Mouse (Mus musculus): ENCODE measurements around the gene Mrrf.
A peak's percentile ranks its signal among the peaks of the same experiment; 100 is the strongest.

Gene Mrrf

DNA sequence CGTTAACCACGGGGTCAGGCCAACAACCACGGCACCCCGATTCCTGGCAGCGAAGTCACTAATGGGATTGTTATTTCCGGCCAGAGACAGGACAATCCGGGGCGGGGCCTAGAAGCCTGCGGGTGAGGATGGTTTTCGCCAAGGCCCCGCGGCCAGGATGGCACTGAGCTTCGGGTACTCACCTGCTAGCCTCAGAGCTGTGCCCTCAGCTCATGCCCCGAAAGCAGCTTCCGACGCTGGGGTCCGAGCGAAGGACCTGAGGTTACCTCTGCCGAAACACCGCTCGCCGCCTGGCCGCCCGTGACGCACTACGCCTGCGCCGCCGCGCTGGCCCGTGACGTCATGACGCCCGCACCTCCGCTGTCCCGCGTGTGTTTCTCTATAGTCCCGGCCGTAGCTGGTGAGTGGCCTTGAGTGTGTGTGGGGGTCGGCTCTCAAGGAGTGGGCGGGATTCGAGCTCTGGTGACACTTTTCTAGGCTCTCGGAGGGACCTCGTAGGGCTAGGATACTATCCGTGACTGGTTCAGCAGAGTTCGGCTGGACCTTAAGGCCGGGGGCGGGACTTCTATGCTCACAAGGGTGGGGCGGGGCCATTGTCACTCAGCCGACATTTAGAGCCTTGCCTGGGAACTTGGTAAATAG, at the start of gene Mrrf, which contains the start of gene Rbm18:
Gene Mrrf, plus strand, starts transcription at position 90 of the 642 bp plus-strand sequence.
Gene Rbm18, minus strand, starts transcription at position 474 of the 642 bp plus-strand sequence.
- DNase-seq, result peak; percentile 81 to 93

DNA sequence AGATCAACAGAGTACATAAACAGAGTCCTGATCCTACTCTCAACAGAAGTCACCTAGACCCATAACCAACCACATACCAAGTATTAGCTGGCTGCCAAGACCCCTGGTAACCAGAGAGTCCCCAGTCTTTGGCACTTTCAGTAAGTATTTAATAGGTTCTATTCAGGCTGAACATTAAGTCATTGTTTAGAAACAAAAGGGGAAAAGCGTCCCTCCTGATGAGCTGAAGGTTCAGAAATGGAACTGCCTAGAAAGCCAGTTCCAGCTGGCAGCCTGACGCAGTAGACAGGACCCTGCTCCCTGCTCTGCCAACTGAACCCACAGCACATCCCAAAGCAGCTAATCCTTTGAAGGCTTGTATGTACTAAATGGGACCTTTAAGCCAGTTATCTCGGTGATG, 47.0 kb upstream of the Mrrf start:
- DNase-seq, result no peak

DNA sequence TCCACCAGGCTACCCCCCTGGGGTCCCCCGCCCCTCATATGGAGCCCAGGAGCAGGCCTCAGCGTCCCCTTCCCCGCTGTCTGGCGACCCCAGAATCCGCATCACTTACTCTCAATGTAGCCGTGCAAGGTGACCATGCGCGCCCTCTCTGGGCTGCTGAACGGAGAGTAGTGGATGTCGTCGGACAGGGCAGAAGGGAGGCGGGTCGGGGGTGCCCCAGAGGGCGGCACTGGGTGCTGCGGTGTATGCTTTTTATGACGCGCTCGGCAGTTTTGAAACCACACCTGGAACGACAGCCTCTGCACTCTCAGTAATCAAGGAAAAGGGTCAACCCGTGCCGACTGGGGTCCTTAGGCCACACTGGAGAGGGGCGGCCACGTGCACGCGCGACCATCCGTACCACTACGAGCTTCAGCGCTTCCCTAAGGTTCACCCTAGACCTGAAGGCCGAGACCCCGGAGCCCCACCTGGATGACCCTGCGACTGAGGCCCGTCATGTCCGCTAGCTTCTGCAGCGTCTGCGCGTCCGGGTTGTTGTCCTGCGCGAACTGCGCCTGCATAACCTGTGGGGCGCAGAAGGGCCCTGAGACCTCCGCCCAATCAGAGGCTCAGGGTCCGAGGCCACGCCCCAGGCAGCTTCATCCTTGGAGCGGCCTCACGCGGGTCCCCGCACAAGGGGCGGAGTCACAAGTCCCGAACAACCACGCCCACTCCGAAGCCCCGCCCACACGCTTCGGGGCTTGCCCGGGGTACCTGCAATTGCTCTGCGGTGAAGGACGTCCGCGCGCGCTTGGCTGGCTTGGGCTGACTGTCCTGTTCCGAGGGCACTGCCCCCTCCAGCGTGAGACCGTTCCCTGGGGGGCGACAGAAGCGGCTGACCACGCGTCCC, 45.1 kb upstream of the Mrrf start:
- DNase-seq, result peak; percentile 34 to 51

DNA sequence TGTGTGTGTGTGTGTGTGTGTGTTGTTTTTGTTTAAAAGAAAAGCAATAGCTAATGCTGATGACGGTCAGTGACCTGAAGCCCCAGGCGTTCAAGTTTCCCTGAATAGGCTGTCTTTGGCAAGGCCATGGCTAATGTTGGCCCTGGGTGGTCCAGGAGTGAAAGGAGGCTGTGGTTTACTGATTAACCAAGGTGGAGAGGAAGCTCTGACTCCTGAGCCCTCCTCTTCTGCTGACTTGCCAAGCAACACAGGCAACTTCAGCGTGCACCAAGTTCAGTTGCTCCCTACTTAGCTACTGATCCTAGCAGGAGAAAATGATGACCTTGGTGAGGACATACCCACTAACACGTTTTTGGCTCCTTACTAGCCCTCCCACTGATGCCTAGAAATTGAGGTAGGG, 43.4 kb upstream of the Mrrf start:
- DNase-seq, result no peak

DNA sequence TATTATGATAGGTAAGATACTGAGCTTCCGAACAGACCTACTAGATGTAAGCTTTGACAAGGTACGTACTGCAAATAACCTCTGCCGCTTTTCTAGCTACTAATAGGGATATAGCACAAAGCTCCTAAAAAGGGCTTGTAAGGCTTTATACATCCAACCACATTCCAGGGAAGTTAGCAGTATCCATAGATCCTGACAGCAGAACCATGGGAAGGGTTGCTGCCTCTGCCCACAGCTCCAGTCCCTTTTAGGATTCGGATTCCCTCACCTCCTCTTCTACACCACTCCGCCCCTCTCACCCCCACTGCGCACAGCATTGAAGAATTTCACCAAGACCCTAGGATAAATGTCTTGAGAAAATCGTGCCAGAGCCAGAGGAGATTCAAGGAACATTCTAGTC, 42.9 kb upstream of the Mrrf start:
- DNase-seq, result no peak

DNA sequence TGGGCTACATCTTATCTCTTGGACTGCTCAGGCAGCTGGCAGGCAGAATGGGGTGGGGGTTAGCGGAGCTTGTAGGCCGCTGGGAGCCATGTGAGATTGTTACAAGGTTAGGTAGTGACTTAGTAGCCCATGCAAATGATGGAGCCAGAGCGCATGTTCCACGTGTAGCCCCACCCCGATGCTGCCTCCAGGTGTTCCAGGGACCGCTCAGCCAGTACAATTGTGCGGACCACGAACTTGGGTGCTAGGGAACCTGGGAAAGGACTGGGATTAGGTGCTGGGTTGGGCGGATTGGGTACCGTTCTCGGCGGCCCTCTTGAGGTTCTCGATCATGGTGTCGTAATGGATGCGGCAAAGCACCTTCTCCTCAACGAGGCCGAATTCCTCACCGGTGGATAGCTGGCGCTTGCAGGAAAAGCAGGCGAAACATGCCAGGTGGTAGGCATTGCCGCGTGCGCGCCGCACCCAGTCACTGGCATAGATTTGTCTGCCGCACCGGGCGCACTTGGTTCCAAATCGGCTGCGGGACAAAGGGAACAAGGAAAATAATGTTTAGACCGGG, 42.2 kb upstream of the Mrrf start:
- DNase-seq, result no peak

DNA sequence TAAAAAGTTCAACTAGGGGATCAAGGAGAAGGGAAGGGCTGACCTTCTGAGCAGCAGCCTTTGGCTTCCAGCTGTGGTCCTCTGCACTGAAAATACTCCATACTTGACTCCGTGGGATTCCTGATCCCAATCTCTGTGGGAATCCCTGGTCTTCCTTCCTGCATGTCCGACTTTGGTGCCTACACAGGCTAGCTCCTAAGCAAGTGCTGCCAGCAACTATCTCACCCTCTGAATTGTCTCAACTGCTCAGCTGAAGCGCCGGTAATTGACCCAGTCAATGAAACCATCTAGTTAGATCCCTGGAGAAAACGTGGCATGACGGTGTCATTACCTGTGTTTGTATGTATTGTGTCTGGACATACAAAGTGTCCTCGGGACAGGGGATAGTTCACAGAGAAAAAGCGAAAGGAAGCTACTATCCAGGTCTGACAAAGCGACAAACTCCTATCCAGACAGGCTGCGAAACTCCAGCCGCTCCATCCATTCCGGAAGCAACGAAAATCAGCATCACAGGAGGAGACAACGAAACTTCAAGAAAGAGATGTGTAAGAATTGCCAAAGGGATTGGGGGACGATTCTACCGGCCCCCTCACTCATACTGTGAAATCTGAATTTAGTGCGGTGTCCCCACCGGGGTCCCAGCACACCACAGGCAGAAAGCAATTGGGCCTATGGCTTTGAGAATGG, 38.9 kb upstream of the Mrrf start:
- DNase-seq, result no peak

DNA sequence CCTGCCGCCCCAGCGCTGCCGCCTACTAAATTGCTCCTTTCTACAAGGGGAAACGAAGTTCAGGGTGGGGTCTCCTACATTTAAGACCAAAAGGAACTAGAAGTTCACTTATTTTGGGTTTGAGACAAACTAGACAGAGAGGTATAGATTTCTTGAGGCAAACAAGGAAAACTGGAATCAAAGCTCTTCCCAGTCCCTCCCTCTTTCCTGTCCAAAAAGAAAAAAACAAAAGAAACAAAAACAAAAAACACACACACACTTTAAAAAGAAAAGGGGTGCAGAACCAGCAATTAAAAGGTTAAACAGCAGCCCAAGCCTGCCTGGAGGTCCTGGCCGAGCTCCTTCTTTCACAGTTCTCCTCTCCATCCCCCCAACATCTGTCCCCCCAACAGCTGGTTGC, 38.2 kb upstream of the Mrrf start:
- no peak for DNase-seq

DNA sequence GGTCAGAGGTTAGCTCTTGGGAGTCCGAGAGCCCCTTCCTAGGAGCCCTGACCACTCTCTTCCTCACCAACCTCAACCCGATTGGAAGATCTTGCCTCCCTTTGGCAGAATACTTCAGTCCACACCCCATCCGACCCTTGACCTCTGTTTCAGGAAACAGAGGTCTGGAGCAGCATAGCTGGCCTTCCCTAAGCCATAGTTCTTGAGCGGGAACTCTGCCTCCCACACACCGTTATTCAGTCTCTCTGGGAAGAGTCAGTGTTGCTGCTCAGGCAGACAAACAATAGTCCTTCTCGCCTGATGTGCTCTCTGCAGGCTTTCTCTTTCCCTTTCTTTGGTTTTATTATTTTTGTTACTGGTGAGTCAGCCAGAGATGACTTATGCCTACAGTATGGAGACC, 36.5 kb upstream of the Mrrf start:
- no peak for DNase-seq

DNA sequence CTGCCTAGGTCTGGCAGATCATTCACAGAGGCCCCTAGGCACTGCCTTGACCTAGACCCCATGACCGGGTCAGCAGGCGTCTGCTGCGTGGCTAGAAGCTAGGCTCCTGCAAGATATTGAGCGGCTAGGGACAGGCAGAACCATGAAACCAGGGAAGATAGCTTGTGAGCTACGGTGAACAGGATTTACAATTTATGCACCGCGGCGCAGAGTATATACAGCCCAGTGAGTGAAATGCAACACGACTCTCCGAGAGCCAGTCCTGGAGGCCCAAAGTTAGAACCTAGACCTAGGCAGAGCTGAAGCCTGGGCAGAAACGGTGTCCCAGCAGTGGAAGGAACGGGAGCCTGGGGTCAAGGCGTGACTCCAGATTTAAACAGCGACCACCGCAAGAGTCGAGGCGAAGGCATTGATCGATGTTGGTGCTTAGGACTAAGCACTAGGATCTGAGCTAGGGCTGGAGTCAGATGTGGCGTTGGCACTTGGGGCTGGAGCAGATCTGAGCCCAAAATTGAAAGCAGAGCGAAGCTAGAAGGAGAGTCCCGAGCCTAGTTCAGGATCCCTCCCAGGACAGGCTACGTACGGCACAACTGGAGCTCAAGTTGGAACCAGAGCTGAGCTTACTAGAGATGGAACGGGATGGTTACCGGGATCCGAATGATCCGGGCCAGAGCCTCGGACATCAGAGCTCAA, 34.2 kb upstream of the Mrrf start:
- DNase-seq, result no peak

DNA sequence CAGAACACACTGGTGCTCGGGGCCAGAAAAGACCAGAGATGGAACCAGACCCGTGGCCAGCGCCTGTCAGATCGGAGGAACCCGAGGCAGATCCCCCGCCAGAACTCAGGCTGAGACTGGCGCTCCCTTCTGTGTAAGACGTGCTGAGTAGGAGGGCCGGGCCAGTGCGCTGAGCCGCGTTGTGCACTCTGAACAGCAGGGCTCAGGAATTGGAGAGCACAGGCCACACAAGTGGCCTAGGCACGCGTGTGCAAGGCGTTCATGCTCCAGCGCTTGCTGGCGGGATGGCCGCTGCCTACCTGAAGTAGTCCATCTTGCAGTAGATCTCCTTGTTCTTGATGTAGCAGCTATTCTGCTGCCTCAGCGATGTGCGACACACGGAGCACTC, 33.6 kb upstream of the Mrrf start:
- no peak for DNase-seq

DNA sequence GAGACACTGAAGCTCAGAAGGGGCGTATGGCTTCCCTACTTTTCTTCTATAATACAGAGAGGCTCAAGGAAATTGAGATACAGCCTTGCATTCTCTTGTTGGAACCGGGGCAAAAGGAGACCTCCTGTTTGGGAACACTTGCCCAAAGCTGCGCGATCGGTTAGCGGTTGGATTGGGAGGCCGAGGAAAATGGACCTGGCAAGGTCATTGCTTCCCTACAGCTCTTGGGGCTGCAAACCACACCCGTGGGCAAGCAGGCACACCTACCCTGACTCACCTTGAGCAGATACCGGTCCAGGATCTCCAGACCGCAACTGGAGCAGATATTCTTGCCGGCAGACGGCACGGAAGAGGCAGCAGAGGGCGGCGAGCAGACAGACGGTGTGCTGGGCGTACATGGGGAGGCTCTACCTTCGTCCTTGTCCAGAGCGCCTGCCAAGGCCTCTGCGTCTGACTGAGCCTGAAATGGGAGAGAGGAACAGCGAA, 33.1 kb upstream of the Mrrf start:
- DNase-seq, result no peak

DNA sequence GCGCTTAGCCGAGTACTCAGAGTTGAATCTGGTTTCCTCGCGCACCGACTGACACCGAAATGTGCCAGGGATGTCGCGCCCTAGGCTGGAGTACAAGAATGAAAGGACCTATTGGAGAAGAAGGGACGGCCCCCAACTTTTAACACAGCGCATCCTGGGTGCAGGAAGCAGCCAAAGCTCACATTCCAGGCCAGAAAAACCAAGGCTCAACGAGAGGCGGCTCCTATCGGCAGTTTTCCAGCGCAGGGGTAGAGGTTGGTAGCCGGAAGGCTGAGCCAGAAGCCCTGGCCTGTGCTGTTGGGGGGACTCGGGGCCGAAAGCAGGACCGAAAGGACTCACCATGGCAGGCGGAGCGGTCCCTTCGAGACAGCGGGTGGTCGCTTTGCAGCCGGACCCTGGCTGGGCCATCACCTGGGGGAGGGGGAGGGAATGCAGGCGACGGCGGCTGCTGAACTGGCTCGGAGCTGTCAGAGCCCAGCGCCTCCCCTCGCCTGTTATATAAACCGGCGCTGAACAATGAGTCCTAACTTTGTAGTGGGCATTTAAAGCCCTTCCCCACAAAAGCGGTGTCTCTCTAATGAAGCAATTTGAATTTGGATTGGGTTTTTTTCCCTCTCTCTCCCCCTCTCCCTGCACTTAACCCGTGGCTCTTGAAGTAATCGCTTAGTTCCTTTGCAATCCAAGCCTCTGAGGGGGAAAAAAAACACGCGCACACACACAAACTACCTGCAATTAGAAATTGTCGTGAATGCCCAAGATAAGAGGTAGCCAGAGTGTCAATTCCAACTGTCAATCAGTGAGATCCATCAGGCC, 32.4 kb upstream of the Mrrf start:
- DNase-seq, result no peak

DNA sequence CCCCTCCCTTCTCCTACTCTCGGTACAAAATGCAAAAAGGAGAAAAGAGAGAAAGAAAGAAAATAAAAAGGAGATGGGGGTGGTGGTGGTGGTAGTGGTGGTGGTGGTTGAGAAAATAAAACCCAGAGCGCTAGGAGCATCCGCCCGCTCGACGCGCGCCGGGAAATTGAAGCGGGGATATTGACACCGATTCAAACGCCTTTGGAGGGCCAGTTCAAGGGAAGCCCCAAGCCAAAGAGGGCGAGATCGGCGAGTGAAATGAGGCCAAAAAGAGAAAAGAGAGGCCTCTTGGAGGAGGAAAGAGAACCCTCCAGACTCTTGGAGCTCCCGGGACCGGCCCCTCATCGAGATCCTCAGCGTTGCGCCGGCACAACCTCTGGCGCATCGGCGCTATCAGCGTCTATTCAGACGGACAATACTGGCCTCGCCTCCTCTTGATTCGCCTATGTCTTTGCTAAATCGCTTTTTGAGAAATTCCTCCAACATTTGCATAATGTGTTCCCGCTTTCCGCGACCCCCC, 31.7 kb upstream of the Mrrf start:
- DNase-seq, result no peak

DNA sequence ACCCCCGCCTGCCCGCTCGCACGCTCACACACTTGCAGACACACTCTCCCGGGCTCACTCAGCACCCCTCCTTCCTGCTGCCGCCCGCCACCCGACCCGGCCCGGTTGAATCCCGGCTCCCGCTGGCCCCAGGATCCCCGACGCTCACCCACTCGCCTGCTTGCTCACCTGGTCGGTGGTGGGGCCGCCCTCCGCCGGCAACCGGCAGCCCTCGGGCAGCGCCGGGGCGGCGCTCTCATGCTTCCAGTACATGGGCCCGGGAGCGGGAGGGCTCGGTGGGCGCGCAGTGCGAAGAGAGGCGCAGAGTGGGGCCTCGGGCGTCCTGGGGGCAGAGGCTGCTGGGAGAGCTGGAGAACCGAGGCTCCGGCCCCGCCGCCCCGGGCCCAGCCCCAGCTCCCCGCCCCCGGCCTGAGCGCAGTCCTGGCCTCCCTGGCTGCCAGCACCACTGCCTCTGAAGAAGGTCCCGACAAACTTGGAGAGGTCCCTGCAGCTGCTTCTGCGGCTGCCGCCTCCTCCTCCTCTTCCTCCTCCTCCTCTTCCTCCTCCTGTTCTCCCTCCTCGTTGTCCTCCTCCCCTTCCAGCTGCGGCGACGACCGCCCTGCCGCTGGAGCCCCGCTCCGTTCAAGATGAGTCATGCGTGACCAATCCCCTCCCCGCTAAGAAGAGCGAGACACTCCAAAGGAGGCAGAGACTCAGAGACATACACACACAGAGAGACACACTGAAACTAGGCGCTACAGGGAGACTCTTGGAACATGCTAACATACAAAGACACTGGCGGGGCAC, 31.0 kb upstream of the Mrrf start, which contains the start of gene Lhx6:
Gene Lhx6, minus strand, starts transcription at position 453 of the 786 bp plus-strand sequence.
- DNase-seq, result no peak

DNA sequence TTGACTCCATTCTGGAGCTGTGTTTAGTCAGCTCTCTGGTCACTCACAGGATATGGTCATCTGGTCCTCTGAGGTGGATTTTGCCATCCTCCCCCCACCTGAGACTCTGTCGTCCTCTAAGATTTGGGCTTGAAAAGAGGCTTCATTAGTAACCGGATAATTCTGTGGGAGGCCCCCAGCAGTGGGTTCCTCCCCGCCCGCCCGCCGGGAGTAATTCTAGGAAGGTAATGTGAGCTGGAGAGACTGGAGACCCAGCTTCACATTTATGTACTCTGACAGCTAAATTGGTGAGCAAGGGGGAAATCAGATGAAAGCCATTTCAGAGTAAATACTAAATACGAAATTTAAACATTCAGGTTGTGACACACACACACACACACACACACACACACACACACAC, 27.6 kb upstream of the Mrrf start:
- DNase-seq, result no peak

DNA sequence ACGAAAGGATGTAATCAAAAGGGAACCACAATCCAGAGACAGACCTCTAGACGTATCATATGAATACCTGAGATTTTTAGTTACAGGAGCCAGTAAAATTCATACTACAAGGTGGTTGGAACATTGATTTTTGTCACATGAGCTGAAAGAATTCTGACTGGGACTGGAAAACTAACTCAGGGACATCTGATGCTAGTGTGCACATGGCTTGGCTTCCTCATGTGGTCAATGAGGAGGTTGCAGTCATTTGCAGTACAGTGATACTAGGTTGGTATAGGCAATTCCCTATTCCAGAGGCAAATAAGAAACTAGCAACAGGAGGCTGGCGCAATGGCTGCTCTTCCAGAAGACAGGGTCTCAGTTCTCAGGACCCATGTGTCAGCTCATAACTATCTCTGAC, 23.6 kb upstream of the Mrrf start:
- DNase-seq, result no peak

DNA sequence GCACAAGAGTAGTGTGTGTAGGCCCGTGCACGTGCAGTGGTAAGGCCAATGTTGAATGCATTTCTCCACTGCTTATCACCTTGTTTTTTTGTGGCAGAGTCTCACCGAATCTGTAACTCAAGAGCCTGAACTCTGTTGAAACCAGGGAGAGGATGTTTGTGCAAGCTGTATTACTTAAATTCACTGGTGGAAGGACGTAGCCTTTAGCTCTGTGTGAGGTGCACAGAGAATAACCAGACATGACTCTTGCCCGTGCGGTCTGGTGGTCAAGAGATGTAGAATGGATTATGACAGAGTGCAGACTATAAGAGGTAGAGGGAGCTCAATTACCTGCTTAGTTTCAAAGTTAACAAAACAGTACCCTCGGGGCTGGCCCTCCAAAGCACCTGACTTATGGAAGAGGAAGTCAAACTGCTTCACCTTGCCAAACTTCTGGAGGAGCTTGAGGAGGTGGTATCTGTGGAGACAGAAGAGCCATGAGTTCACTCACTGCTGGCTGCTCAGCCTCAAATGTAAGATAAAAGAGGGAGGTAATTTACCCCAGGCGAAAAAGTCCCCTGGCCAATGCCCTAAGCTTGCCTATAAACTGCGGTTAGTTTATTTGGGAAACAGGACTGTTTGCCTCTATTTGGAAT, 9.3 kb upstream of the Mrrf start:
- DNase-seq, result no peak

DNA sequence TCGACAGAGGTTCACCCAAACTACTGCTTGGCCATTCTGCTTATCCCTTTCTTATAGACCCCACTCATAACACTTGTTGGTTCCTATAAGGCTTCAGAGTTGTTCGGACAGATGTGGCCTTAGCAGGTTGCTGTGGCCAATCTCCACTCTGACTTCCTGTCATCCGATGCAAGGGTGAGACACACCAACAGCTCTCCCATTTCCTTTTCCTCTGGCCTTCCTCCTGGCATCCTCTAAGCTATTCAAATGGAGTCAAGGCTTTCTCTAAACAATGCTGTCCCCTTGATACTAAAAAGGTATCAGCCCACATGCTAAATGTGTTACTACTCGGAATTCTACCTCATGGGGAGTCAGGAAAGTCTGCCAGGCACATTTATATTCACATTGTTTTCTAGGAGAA, 8.2 kb upstream of the Mrrf start:
- no peak for DNase-seq

DNA sequence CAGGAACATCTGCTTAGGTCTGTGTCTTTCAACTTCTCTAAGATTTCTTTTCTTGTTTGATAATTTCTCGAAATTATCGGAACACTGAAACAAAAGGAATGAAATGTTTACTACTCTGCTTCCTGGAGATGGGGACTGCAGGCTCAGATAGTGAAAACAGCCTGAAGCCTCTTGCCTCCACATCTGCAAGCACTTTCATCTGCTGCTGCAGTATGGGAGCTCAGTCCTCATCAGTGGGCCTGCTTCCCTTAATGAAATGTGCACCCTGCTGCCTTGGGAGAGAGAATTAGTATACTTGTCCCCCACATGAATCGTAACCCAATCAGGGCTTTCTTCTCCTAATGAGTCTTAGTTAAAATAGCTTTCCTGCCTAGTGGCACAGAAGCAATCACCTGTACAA, 7.1 kb upstream of the Mrrf start:
- no peak for DNase-seq

All from spleen, adult 18-20 months (tissue).